In the genomic region with DNA sequence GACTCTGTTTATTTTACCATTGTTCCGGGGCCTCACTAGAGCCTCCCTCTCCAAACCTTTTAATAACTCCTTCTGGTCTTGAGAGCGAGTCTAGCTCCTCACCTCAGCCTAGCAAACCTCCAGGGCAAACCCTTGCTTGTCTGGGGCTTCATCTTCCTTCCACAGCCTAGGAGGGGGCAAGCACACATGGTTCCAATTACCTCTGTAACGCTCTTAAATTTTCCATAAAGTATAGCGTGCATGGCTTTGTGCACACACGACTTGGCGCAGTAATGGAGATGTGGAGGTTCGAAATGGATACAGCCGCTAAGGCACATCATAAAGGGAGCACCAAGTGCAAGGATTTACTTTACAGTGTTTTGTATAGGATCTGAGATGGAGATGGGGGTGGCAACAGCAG, we compare ENCODE assay signal across 11 mouse cellular contexts. TPM values are rescaled to one million over a fixed set of nuclear protein-coding genes. Genes with fewer than 3 reads are reported as not detected.
A peak's percentile ranks its signal among the peaks of the same experiment; 100 is the strongest.
DNase-seq lines count a peak whose midpoint lies in the region; ATAC-seq and TF ChIP-seq lines count a peak whose summit lies in the region.
"Had no signal": no experiment of that assay in that cellular context is flagged by ENCODE, and none has a peak within 500 bp of the region (broad histone marks: within the 10 kb centered on the region; RNA-seq: fewer than 3 reads in every experiment).

No protein-coding gene starts in this region.

- peak overlapping the region; percentile 88 for H3K27ac ChIP-seq in heart, embryonic 10.5 days
- H3K27ac ChIP-seq in lung, embryonic 14.5 days (ENCODE audit: low read depth): peak overlapping the region; percentile 78; the same call in 1 of the 2 replicates
- peak overlapping the region; percentile 74 for H3K27ac ChIP-seq in hindbrain, embryonic 13.5 days
- H3K27ac ChIP-seq in stomach, embryonic 15.5 days: peak overlapping the region; percentile 80

- peaks cover 41% of the 10 kb centered on the region for H3K4me1 ChIP-seq in heart, embryonic 10.5 days
- peaks cover 18% of the 10 kb centered on the region for H3K4me1 ChIP-seq in lung, embryonic 14.5 days (ENCODE audit: insufficient read depth)
- peaks cover 31% of the 10 kb centered on the region for H3K4me1 ChIP-seq in hindbrain, embryonic 13.5 days (replicated peaks)
- peaks cover 36% of the 10 kb centered on the region for H3K4me1 ChIP-seq in stomach, embryonic 15.5 days

- ATAC-seq in lung, embryonic 14.5 days (ENCODE audit: insufficient read depth): no peak
- no peak for ATAC-seq in hindbrain, embryonic 13.5 days (ENCODE audit: low FRiP score)
- no peak for ATAC-seq in stomach, embryonic 15.5 days (ENCODE audit: insufficient read depth, low FRiP score, low read depth)

- H3K27me3 ChIP-seq in heart, embryonic 10.5 days (ENCODE audit: insufficient read depth, poor library complexity, severe bottlenecking): 0 out of 2 replicates have a peak, but pooled peaks cover 3% of the 10 kb centered on the region
- H3K27me3 ChIP-seq in lung, embryonic 14.5 days (ENCODE audit: insufficient read depth, low read length): no peaks in the 10 kb centered on the region
- no peaks in the 10 kb centered on the region for H3K27me3 ChIP-seq in hindbrain, embryonic 13.5 days
- H3K27me3 ChIP-seq in stomach, embryonic 15.5 days (replicated peaks): no peaks in the 10 kb centered on the region

- peak overlapping the region; percentile 33; the same call in 1 of the 2 replicates for H3K9ac ChIP-seq in lung, embryonic 14.5 days
- no peak overlapping the region for H3K9ac ChIP-seq in hindbrain, embryonic 13.5 days
- H3K9ac ChIP-seq in stomach, embryonic 15.5 days: no peak overlapping the region

- TF ChIP-seq CTCF in lung, embryonic 14.5 days (IDR thresholded peaks at IDR 0.05; ENCODE audit: low read depth): no peak

- H3K9me3 ChIP-seq in heart, embryonic 10.5 days: no peaks in the 10 kb centered on the region
- H3K9me3 ChIP-seq in lung, embryonic 14.5 days (ENCODE audit: low read depth, low read length): no peaks in the 10 kb centered on the region
- H3K9me3 ChIP-seq in hindbrain, embryonic 13.5 days: no peaks in the 10 kb centered on the region
- H3K9me3 ChIP-seq in stomach, embryonic 15.5 days: no peaks in the 10 kb centered on the region

- no peak overlapping the region for H3K4me2 ChIP-seq in lung, embryonic 14.5 days
- no peak overlapping the region for H3K4me2 ChIP-seq in hindbrain, embryonic 13.5 days
- no peak overlapping the region for H3K4me2 ChIP-seq in stomach, embryonic 15.5 days

- WGBS in heart, embryonic 10.5 days: 82% methylated on average over 8 of the region's 8 CpGs
- WGBS in lung, embryonic 14.5 days: 53% methylated on average over 8 of the region's 8 CpGs
- 74% methylated on average over 8 of the region's 8 CpGs for WGBS in hindbrain, embryonic 13.5 days
- 67% methylated on average over 8 of the region's 8 CpGs for WGBS in stomach, embryonic 15.5 days

- no peaks in the 10 kb centered on the region for H3K36me3 ChIP-seq in heart, embryonic 10.5 days
- no peaks in the 10 kb centered on the region for H3K36me3 ChIP-seq in lung, embryonic 14.5 days (ENCODE audit: insufficient read depth)
- H3K36me3 ChIP-seq in hindbrain, embryonic 13.5 days: no peaks in the 10 kb centered on the region
- no peaks in the 10 kb centered on the region for H3K36me3 ChIP-seq in stomach, embryonic 15.5 days

- DNase-seq in heart, embryonic 10.5 days (ENCODE audit: low spot score): no peak
- no peak for DNase-seq in heart, adult 11 months
- DNase-seq in lung, embryonic 14.5 days: no peak
- no peak for DNase-seq in lung, adult 18-20 months
- DNase-seq in frontal cortex, adult 2 months (ENCODE audit: extremely low spot score in 1 of 2, low spot score in 1 of 2): no peak
- no peak for DNase-seq in cerebellum, postnatal 36 days
- DNase-seq: B cell, adult 2 months; kidney, adult 11 months had no signal

- H3K4me3 ChIP-seq in heart, embryonic 10.5 days: no peak overlapping the region
- no peak overlapping the region for H3K4me3 ChIP-seq in lung, embryonic 14.5 days (ENCODE audit: low read depth, low read length)
- H3K4me3 ChIP-seq in hindbrain, embryonic 13.5 days: no peak overlapping the region
- H3K4me3 ChIP-seq in stomach, embryonic 15.5 days (replicated peaks): no peak overlapping the region
- H3K4me3 ChIP-seq: erythroblast, embryonic 14.5 days had no signal

RNA-seq across cellular contexts. Expression of gene Ddit4, which starts 14.2 kb away (rescaled TPM):
- 17.6 and 32.8 TPM in 2 replicates for polyA plus RNA-seq in heart, embryonic 10.5 days (2016; fragmentation: Nextera tagmentation; extraction: Ambion mirVana)
- 3.0 and 3.5 TPM in 2 replicates for polyA plus RNA-seq in lung, embryonic 14.5 days (2014; fragmentation: Nextera tagmentation; extraction: Ambion mirVana)
- polyA plus RNA-seq in hindbrain, embryonic 13.5 days (2015; fragmentation: Nextera tagmentation; extraction: Ambion mirVana): 64.8 and 69.6 TPM in 2 replicates
- 45.6 and 45.8 TPM in 2 replicates for polyA plus RNA-seq in stomach, embryonic 15.5 days (2015; fragmentation: Nextera tagmentation; extraction: Ambion mirVana)
- polyA plus RNA-seq in frontal cortex, adult 2 months (2012; rRNA removed): 46.3 and 53.3 TPM in 2 replicates

RNA-seq across cellular contexts. Expression of gene Ascc1, which starts 36.8 kb away (rescaled TPM):
- polyA plus RNA-seq in heart, embryonic 10.5 days (2016; fragmentation: Nextera tagmentation; extraction: Ambion mirVana): 33.0 and 36.2 TPM in 2 replicates
- 34.7 and 35.3 TPM in 2 replicates for polyA plus RNA-seq in lung, embryonic 14.5 days (2014; fragmentation: Nextera tagmentation; extraction: Ambion mirVana)
- polyA plus RNA-seq in hindbrain, embryonic 13.5 days (2015; fragmentation: Nextera tagmentation; extraction: Ambion mirVana): 47.1 and 47.5 TPM in 2 replicates
- polyA plus RNA-seq in stomach, embryonic 15.5 days (2015; fragmentation: Nextera tagmentation; extraction: Ambion mirVana): 42.4 and 47.0 TPM in 2 replicates
- polyA plus RNA-seq in frontal cortex, adult 2 months (2012; rRNA removed): 26.5 and 27.2 TPM in 2 replicates

RNA-seq across cellular contexts. Expression of gene Anapc16, which starts 37.1 kb away (rescaled TPM):
- 93.3 and 94.6 TPM in 2 replicates for polyA plus RNA-seq in heart, embryonic 10.5 days (2016; fragmentation: Nextera tagmentation; extraction: Ambion mirVana)
- 108 and 109 TPM in 2 replicates for polyA plus RNA-seq in lung, embryonic 14.5 days (2014; fragmentation: Nextera tagmentation; extraction: Ambion mirVana)
- polyA plus RNA-seq in hindbrain, embryonic 13.5 days (2015; fragmentation: Nextera tagmentation; extraction: Ambion mirVana): 127 and 134 TPM in 2 replicates
- 98.8 and 107 TPM in 2 replicates for polyA plus RNA-seq in stomach, embryonic 15.5 days (2015; fragmentation: Nextera tagmentation; extraction: Ambion mirVana)
- polyA plus RNA-seq in frontal cortex, adult 2 months (2012; rRNA removed): 86.0 and 101 TPM in 2 replicates
